14 mouse cellular contexts compared by ENCODE assay signal in the genomic region with DNA sequence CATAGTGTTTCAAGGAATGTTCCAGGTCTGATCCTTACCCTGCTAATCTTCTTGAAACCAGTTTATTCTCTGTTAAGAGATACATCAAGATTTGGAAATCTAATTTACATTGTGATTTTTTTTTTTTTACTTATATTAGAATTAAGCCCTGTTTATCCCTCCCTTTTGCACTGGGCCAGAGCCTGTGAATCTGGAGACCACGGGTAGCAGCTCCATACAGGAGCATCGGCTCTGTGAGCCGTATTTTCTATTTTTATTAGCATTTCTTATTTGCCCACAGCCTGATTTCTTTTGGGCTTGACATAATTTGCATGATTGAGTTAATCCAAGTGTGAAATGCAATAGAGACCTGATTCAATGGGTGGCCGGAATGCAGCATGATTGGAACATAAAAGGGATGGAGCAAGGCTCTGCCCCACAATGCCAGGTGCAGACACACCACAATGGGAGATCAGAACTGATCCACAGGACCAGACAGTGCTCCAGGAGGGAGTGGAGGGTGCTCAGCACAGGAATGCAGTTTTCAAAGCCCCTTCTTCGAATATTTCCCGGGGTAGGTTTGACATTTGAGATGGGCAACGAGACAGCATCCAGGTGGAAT.
"Had no signal": no experiment of that assay in that cellular context is flagged by ENCODE, and none has a peak within 500 bp of the region (broad histone marks: within the 10 kb centered on the region; RNA-seq: fewer than 3 reads in every experiment).

No protein-coding gene starts in this region.

- H3K4me1 ChIP-seq: liver, embryonic 13.5 days; lung, embryonic 15.5 days had no signal

- H3K27me3 ChIP-seq: liver, embryonic 13.5 days; lung, embryonic 15.5 days; neural tube, embryonic 13.5 days had no signal

- H3K4me2 ChIP-seq: limb, embryonic 12.5 days; liver, embryonic 13.5 days; lung, embryonic 15.5 days; neural tube, embryonic 13.5 days had no signal

- DNase-seq: kidney, adult 9 months; kidney, postnatal 4 days; liver; liver, embryonic 13.5 days; liver, postnatal 0 days; lung, postnatal 14 days; thymus, postnatal 14 days had no signal

- H3K36me3 ChIP-seq: limb, embryonic 12.5 days; liver, embryonic 13.5 days; lung, embryonic 15.5 days; neural tube, embryonic 13.5 days had no signal

- H3K9me3 ChIP-seq: limb, embryonic 12.5 days; liver, embryonic 13.5 days; lung, embryonic 15.5 days; neural tube, embryonic 13.5 days had no signal

- H3K27ac ChIP-seq: kidney, postnatal 0 days; layer of hippocampus, adult 2 months; limb, embryonic 12.5 days; liver, embryonic 13.5 days; lung, embryonic 15.5 days; neural tube, embryonic 13.5 days; stomach, postnatal 0 days had no signal

- ATAC-seq: intestine, postnatal 0 days; liver, postnatal 0 days had no signal

- H3K9ac ChIP-seq: limb, embryonic 12.5 days; liver, embryonic 13.5 days; liver, postnatal 0 days; lung, embryonic 15.5 days; neural tube, embryonic 13.5 days had no signal

- H3K4me3 ChIP-seq: layer of hippocampus, adult 2 months; limb, embryonic 12.5 days; liver, embryonic 13.5 days; lung, embryonic 15.5 days; neural tube, embryonic 13.5 days had no signal
